Mouse (Mus musculus): ENCODE measurements around the gene Pnn. TPM values are rescaled to one million over a fixed set of nuclear protein-coding genes. Genes with fewer than 3 reads are reported as not detected.

Pnn gene
- polyA plus RNA-seq, 1 experiment, result 10.4 TPM

- Histone ChIP-seq H3K27me3 (replicated peaks; ENCODE audit: control insufficient read depth, insufficient read depth, low read length) (no peaks in the 10 kb centered on the region), H3K27ac (ENCODE audit: insufficient read depth, low read depth, low read length) (peak within 1 kb of the TSS; percentile 85), H3K4me3 (ENCODE audit: insufficient read depth, low read depth, low read length) (peak within 1 kb of the TSS; percentile 71), H3K4me1 (ENCODE audit: control insufficient read depth, insufficient read depth, low read length) (peaks cover 3% of the 10 kb centered on the region; the same call in 1 of the 2 replicates), H3K36me3 (ENCODE audit: control insufficient read depth, insufficient read depth, low read length) (no peaks in the 10 kb centered on the region)
- 38% methylated on average over 19 of the region's 19 CpGs for WGBS
- TF ChIP-seq CTCF (conservative IDR thresholded peaks at IDR 0.05; ENCODE audit: insufficient read depth, insufficient read length, low read depth, low read length), result no peak
- no peak for TF ChIP-seq POLR2A (IDR thresholded peaks at IDR 0.05; ENCODE audit: low read depth, low read length)
- DNase-seq, result peak; percentile 93
Observed at GRCm38 (mm10) chr12:59095104-59096025, 28.7 kb downstream of the Pnn start, which contains the start of gene Mia2. Gene Mia2 (plus strand): TSS chr12:59095799.

GRCm38 (mm10) chr12:59104771-59105170, 38.1 kb downstream of the Pnn start:
- WGBS, result 71% methylated on average over 5 of the region's 5 CpGs
- no peaks in the 10 kb centered on the region for H3K36me3 ChIP-seq (ENCODE audit: control insufficient read depth, insufficient read depth, low read length)
- no peak overlapping the region for H3K4me3 ChIP-seq (ENCODE audit: insufficient read depth, low read depth, low read length)
- DNase-seq, result no peak
- no peaks in the 10 kb centered on the region for H3K27me3 ChIP-seq (replicated peaks; ENCODE audit: control insufficient read depth, insufficient read depth, low read length)
- peaks cover 8% of the 10 kb centered on the region; the same call in 1 of the 2 replicates for H3K4me1 ChIP-seq (ENCODE audit: control insufficient read depth, insufficient read depth, low read length)
- H3K27ac ChIP-seq (ENCODE audit: insufficient read depth, low read depth, low read length), result no peak overlapping the region
- no peak for TF ChIP-seq POLR2A (IDR thresholded peaks at IDR 0.05; ENCODE audit: low read depth, low read length)

GRCm38 (mm10) chr12:59105914-59106313, 39.2 kb downstream of the Pnn start:
- no peak for TF ChIP-seq CTCF (conservative IDR thresholded peaks at IDR 0.05; ENCODE audit: insufficient read depth, insufficient read length, low read depth, low read length)
- no peak for TF ChIP-seq POLR2A (IDR thresholded peaks at IDR 0.05; ENCODE audit: low read depth, low read length)
- Histone ChIP-seq H3K27me3 (replicated peaks; ENCODE audit: control insufficient read depth, insufficient read depth, low read length) (no peaks in the 10 kb centered on the region), H3K27ac (ENCODE audit: insufficient read depth, low read depth, low read length) (peak overlapping the region; percentile 59), H3K4me1 (ENCODE audit: control insufficient read depth, insufficient read depth, low read length) (peaks cover 8% of the 10 kb centered on the region; the same call in 1 of the 2 replicates), H3K36me3 (ENCODE audit: control insufficient read depth, insufficient read depth, low read length) (no peaks in the 10 kb centered on the region), H3K4me3 (ENCODE audit: insufficient read depth, low read depth, low read length) (no peak overlapping the region)
- DNase-seq, result peak; percentile 89
- 38% methylated on average over 6 of the region's 6 CpGs for WGBS

- DNase-seq, result no peak
- Histone ChIP-seq H3K4me1 (ENCODE audit: control insufficient read depth, insufficient read depth, low read length) (peaks cover 8% of the 10 kb centered on the region; the same call in 1 of the 2 replicates), H3K36me3 (ENCODE audit: control insufficient read depth, insufficient read depth, low read length) (no peaks in the 10 kb centered on the region), H3K27me3 (replicated peaks; ENCODE audit: control insufficient read depth, insufficient read depth, low read length) (no peaks in the 10 kb centered on the region), H3K27ac (ENCODE audit: insufficient read depth, low read depth, low read length) (no peak overlapping the region), H3K4me3 (ENCODE audit: insufficient read depth, low read depth, low read length) (no peak overlapping the region)
- TF ChIP-seq CTCF (conservative IDR thresholded peaks at IDR 0.05; ENCODE audit: insufficient read depth, insufficient read length, low read depth, low read length), result no peak
- TF ChIP-seq POLR2A (IDR thresholded peaks at IDR 0.05; ENCODE audit: low read depth, low read length), result no peak
- 80% methylated on average over 5 of the region's 5 CpGs for WGBS
Observed at GRCm38 (mm10) chr12:59106491-59106890, 39.8 kb downstream of the Pnn start.

GRCm38 (mm10) chr12:59107926-59108325, 41.2 kb downstream of the Pnn start:
- TF ChIP-seq POLR2A (IDR thresholded peaks at IDR 0.05; ENCODE audit: low read depth, low read length), result no peak
- TF ChIP-seq CTCF (conservative IDR thresholded peaks at IDR 0.05; ENCODE audit: insufficient read depth, insufficient read length, low read depth, low read length), result no peak
- no peak overlapping the region for H3K4me3 ChIP-seq (ENCODE audit: insufficient read depth, low read depth, low read length)
- H3K27me3 ChIP-seq (replicated peaks; ENCODE audit: control insufficient read depth, insufficient read depth, low read length), result no peaks in the 10 kb centered on the region
- H3K4me1 ChIP-seq (ENCODE audit: control insufficient read depth, insufficient read depth, low read length), result peaks cover 6% of the 10 kb centered on the region; the same call in 1 of the 2 replicates
- WGBS, result 90% methylated on average over 4 of the region's 4 CpGs
- no peak for DNase-seq
- no peaks in the 10 kb centered on the region for H3K36me3 ChIP-seq (ENCODE audit: control insufficient read depth, insufficient read depth, low read length)
- no peak overlapping the region for H3K27ac ChIP-seq (ENCODE audit: insufficient read depth, low read depth, low read length)

GRCm38 (mm10) chr12:59117184-59117583, 50.5 kb downstream of the Pnn start:
- Histone ChIP-seq H3K4me1 (ENCODE audit: control insufficient read depth, insufficient read depth, low read length) (no peaks in the 10 kb centered on the region), H3K27ac (ENCODE audit: insufficient read depth, low read depth, low read length) (no peak overlapping the region), H3K27me3 (replicated peaks; ENCODE audit: control insufficient read depth, insufficient read depth, low read length) (no peaks in the 10 kb centered on the region), H3K36me3 (ENCODE audit: control insufficient read depth, insufficient read depth, low read length) (no peaks in the 10 kb centered on the region; the same call in 1 of the 2 replicates), H3K4me3 (ENCODE audit: insufficient read depth, low read depth, low read length) (no peak overlapping the region)
- 72% methylated on average over 3 of the region's 3 CpGs for WGBS
- no peak for TF ChIP-seq CTCF (conservative IDR thresholded peaks at IDR 0.05; ENCODE audit: insufficient read depth, insufficient read length, low read depth, low read length)
- no peak for TF ChIP-seq POLR2A (IDR thresholded peaks at IDR 0.05; ENCODE audit: low read depth, low read length)
- no peak for DNase-seq

Other genes starting within 250 kb of the Pnn start
- 13.0 and 13.2 TPM in 2 replicates for gene Sec23a, start 54.9 kb upstream of the Pnn start, polyA plus RNA-seq (2012; rRNA removed)
- gene Gemin2, start 53.5 kb upstream of the Pnn start, polyA plus RNA-seq (2012; rRNA removed), result 2.3 and 2.9 TPM in 2 replicates
- 87.0 and 87.3 TPM in 2 replicates for gene Trappc6b, start 5.4 kb upstream of the Pnn start, polyA plus RNA-seq (2012; rRNA removed)
- gene Mia2, start 28.9 kb downstream of the Pnn start, polyA plus RNA-seq (2012; rRNA removed), result 95.3 and 102 TPM in 2 replicates
- gene Fbxo33, start 152.8 kb downstream of the Pnn start, polyA plus RNA-seq (2012; rRNA removed), result 9.2 and 9.8 TPM in 2 replicates

Data from kidney, adult 2 months (tissue).